Mouse (Mus musculus): ENCODE results near the gene Psmc1. TPM values are rescaled to one million over a fixed set of nuclear protein-coding genes. Genes with fewer than 3 reads are reported as not detected.

Psmc1 gene
- polyA plus RNA-seq, 1 experiment: 152 TPM

GRCm38 (mm10) chr12:100167931-100168871, 58.2 kb downstream of the Psmc1 start:
- no peak for DNase-seq (ENCODE audit: extremely low spot score in 1 of 2, low spot score in 1 of 2)

GRCm38 (mm10) chr12:100172481-100172880, 62.5 kb downstream of the Psmc1 start:
- no peak for DNase-seq (ENCODE audit: extremely low spot score in 1 of 2, low spot score in 1 of 2)

Other genes starting within 250 kb of the Psmc1 start
- gene Efcab11, start 225.7 kb upstream of the Psmc1 start, polyA plus RNA-seq (2012; rRNA removed): 0.20 and 0.34 TPM in 2 replicates
- gene Tdp1, start 225.6 kb upstream of the Psmc1 start, polyA plus RNA-seq (2012; rRNA removed): 23.5 and 26.7 TPM in 2 replicates
- gene Kcnk13, start 145.7 kb upstream of the Psmc1 start, polyA plus RNA-seq (2012; rRNA removed): 6.3 TPM in 2 replicates
- gene Nrde2, start 49.5 kb downstream of the Psmc1 start, polyA plus RNA-seq (2012; rRNA removed): 12.0 and 14.9 TPM in 2 replicates
- gene Calm1, start 89.3 kb downstream of the Psmc1 start, polyA plus RNA-seq (2012; rRNA removed): 1,569 and 1,574 TPM in 2 replicates